Mouse (Mus musculus) testis, adult 2 months (tissue): Measurements from ENCODE around the gene Gpc6.

ENCODE experiments used
- CTCF ChIP-seq: fragments of 200-500 bp; IDR thresholded peaks from 2 replicates; pipeline ENCODE4 v1.5.1; 2012; ENCODE audit warnings: low read depth, mild to moderate bottlenecking, inconsistent platforms, low read length, moderate library complexity; ENCODE audit not compliant: control insufficient read depth, insufficient read depth, insufficient replicate concordance
- POLR2A ChIP-seq: fragments of 200-500 bp; IDR thresholded peaks from 2 replicates; pipeline ENCODE4 v1.6.1; 2012; ENCODE audit warnings: low read depth, mild to moderate bottlenecking, inconsistent platforms, low read length, moderate library complexity; ENCODE audit not compliant: control insufficient read depth

DNA sequence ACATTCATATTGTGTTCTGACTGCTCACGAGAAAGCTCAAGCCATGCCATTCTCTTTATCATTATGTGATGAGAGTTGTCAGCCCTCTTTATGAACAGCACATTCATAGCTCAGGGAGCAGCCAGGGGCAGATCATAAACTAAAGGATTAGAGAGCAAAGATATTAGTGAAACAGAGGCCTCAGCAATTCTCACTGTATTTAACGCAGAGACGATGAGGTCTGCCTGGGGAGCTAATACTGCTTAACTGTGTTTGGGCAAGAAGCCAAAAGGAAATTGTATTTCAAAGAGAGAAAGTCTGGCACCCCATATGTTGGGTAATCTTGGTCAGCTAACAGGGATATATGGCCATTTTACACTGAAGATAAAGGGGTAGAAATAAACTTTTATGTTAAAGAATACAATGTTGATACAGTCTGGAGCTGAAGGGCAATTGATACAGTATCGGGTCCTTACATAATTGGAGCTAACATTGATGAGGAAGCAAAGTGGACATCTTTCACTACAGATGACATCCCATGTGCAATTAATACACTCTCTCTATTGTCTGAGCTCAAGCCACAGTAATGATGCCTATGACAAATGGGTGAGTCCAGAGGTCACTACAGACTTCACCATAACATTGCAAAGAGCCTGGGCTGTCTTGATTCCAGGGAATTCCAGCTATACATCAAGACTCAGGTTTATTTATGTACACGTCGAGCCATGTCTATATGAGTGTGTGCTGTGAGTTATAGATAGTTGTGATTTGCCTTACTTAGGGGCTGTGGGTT lies 216.1 kb downstream of the Gpc6 start:
- TF ChIP-seq POLR2A (no peak), CTCF (no peak)
